Mouse (Mus musculus) megakaryocyte progenitor cell, adult 5-6 weeks (primary cell): Measurements from ENCODE around the gene Psmb4. TPM values are rescaled to one million over a fixed set of nuclear protein-coding genes. Genes with fewer than 3 reads are reported as not detected.

Experiments used
- total RNA-seq, 2 experiments: library from RNA; stranded (forward) in 1 of 2; stranded (reverse) in 1 of 2; fragments of 157-497, 149-512 nt in 1 of 2; fragments of 200-1000 nt in 1 of 2; gene quantifications; 2 replicates each; pipeline versions ENCODE4 v1.2.3 to v1.2.4; 2015 to 2017

Gene Psmb4
- total RNA-seq, 2 experiments from 2014 or later, result 240 to 341 TPM

Other genes starting within 250 kb of the Psmb4 start
- gene Gm10972, start 243.8 kb downstream of the Psmb4 start, total RNA-seq (2015), result not detected in 2 replicates
- not detected in 2 replicates for gene Gm10972, start 243.8 kb downstream of the Psmb4 start, total RNA-seq (2017)
- gene Tuft1, start 228.1 kb downstream of the Psmb4 start, total RNA-seq (2015), result 3.5 TPM in 2 replicates
- 4.2 and 5.2 TPM in 2 replicates for gene Tuft1, start 228.1 kb downstream of the Psmb4 start, total RNA-seq (2017)
- gene Selenbp2, start 193.4 kb downstream of the Psmb4 start, total RNA-seq (2015), result not detected in 2 replicates
- gene Selenbp2, start 193.4 kb downstream of the Psmb4 start, total RNA-seq (2017), result 0.14 TPM in 1 of 2 replicates, not detected in the other
- gene Cgn, start 100.5 kb downstream of the Psmb4 start, total RNA-seq (2015), result not detected in 2 replicates
- gene Cgn, start 100.5 kb downstream of the Psmb4 start, total RNA-seq (2017), result not detected in 2 replicates
- gene Pogz, start 49.4 kb downstream of the Psmb4 start, total RNA-seq (2015), result 31.3 and 35.8 TPM in 2 replicates
- gene Pogz, start 49.4 kb downstream of the Psmb4 start, total RNA-seq (2017), result 13.5 and 15.3 TPM in 2 replicates
- gene Selenbp1, start 46.1 kb upstream of the Psmb4 start, total RNA-seq (2015), result 27.3 and 28.8 TPM in 2 replicates
- gene Selenbp1, start 46.1 kb upstream of the Psmb4 start, total RNA-seq (2017), result 28.2 and 38.5 TPM in 2 replicates
- 18.0 and 20.3 TPM in 2 replicates for gene Rfx5, start 67.1 kb upstream of the Psmb4 start, total RNA-seq (2015)
- gene Rfx5, start 67.1 kb upstream of the Psmb4 start, total RNA-seq (2017), result 16.2 and 20.3 TPM in 2 replicates
- 21.2 and 23.5 TPM in 2 replicates for gene Pi4kb, start 87.8 kb upstream of the Psmb4 start, total RNA-seq (2015)
- gene Pi4kb, start 87.8 kb upstream of the Psmb4 start, total RNA-seq (2017), result 24.0 and 24.5 TPM in 2 replicates
- gene Zfp687, start 128.5 kb upstream of the Psmb4 start, total RNA-seq (2015), result 15.8 and 21.5 TPM in 2 replicates
- gene Zfp687, start 128.5 kb upstream of the Psmb4 start, total RNA-seq (2017), result 19.6 and 21.3 TPM in 2 replicates
- gene Psmd4, start 155.7 kb upstream of the Psmb4 start, total RNA-seq (2015), result 91.5 and 116 TPM in 2 replicates
- 233 and 245 TPM in 2 replicates for gene Psmd4, start 155.7 kb upstream of the Psmb4 start, total RNA-seq (2017)
- 16.3 and 21.0 TPM in 2 replicates for gene Pip5k1a, start 220.0 kb upstream of the Psmb4 start, total RNA-seq (2015)
- 15.5 and 21.8 TPM in 2 replicates for gene Pip5k1a, start 220.0 kb upstream of the Psmb4 start, total RNA-seq (2017)
- gene Vps72, start 224.1 kb upstream of the Psmb4 start, total RNA-seq (2015), result 40.4 and 47.6 TPM in 2 replicates
- gene Vps72, start 224.1 kb upstream of the Psmb4 start, total RNA-seq (2017), result 97.9 and 124 TPM in 2 replicates
- 1.1 and 2.6 TPM in 2 replicates for gene Tmod4, start 237.5 kb upstream of the Psmb4 start, total RNA-seq (2015)
- gene Tmod4, start 237.5 kb upstream of the Psmb4 start, total RNA-seq (2017), result 2.3 and 2.5 TPM in 2 replicates
- 43.4 and 45.8 TPM in 2 replicates for gene Scnm1, start 247.1 kb upstream of the Psmb4 start, total RNA-seq (2015)
- 66.0 and 85.7 TPM in 2 replicates for gene Scnm1, start 247.1 kb upstream of the Psmb4 start, total RNA-seq (2017)
- gene Lysmd1, start 247.1 kb upstream of the Psmb4 start, total RNA-seq (2015), result 3.1 and 3.6 TPM in 2 replicates
- 3.8 and 4.3 TPM in 2 replicates for gene Lysmd1, start 247.1 kb upstream of the Psmb4 start, total RNA-seq (2017)